Mouse (Mus musculus): ENCODE data around the gene Hsd17b12.
A peak's percentile ranks its signal among the peaks of the same experiment; 100 is the strongest.

The Hsd17b12 gene

DNA sequence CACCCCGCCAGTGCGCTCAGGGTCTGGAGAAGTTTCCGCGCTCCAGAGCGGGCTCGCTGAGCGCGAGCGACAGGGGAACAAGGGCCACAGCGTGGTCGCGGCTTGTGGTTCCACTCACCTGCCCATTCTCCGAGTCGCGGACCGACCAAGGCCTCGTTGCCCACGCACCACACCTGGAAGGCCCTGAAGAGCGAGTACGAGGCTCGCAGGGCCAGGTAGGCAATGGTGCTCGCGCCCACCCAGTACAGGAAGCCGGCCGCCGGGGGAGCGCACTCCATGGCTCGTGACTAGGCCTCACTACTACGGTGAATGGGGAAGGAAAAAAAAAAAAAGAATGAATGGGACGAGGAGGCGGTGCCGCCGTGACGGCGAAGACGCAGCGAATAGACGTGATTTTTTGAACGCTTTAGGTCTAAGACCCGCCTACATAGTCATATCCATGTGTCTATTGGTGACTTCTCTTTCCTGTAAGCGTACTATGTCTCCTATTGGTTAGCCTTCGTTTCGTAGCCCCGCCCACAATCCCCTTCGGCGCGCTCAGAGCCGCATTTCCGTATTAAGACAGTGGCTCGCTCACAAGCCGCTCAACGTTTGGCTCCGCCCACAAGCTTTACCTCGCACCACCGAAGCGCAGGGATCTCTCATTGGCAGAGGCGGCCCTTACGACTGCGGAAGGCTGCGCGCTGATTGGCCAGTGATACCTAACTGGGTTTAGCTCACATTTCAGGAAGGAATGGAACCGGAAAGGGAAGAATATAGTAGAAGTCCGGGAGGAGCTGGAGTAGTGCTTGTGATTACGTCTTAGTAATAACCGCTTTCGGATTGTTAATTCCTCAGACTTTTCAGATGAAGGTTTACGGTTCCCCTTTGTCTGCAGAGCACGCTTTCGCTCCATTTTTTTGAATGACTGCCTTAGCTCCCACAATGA is at the start of gene Hsd17b12:
Gene Hsd17b12 (minus strand): TSS at position 373 of the 928 bp plus-strand sequence.
- DNase-seq (ENCODE audit: low spot score in 2 of 2): peak; percentile 100

DNA sequence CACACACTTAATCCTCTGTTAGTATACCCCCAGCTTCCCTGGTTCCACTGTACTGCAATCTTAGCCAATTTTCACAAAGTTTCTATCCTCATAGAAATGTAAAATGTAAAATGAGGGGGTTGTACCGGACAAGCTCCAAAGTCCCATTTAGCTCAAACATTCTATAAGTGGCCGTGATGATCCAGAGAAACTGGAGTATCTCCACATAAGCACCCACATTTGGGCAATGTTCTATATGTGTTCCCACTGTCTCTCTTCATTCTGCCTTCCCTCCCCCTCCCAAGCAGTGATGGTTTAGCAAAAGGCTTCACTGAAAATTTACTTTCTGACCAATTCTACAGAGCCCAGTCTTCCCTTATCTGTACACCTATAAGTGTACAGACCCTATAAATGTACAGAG is 27.1 kb upstream of the Hsd17b12 start:
- DNase-seq (ENCODE audit: low spot score in 2 of 2): no peak

DNA sequence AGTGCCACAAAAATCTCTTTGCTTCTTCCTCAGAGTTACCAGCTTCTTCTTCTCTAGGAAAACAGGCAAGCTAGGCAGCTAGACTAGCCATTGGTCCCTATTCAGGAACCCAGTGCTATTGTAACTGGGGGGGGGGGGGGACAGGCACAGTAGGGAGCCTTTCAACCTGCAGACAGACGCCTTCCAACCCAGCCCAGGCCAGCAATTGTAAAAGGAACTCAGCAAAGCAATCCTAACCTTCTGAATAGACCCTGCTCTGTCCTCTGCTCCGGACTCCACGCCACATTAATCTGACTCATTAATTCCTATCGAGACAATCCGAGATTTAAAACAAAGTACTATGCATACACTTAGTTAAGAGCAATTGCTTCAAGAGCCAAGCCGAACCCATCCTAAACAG is 26.4 kb upstream of the Hsd17b12 start:
- DNase-seq (ENCODE audit: low spot score in 2 of 2): no peak

DNA sequence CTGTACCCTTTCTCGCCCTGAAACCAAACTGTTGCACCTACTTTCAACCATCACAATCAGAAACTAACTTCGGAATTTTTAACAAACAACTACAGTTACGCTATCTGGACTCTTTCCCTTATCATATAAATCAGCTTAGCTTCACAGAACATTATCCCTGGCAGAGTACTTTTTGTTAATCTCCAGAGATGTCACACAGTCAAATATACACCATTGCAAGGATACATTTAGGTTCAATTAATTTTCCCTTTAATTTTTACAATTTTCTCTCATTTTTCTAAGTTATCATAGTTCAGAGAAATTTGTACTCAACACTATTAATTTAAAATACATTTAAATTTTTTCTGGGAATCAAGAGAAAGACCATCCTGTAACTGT is 21.3 kb upstream of the Hsd17b12 start:
- no peak for DNase-seq (ENCODE audit: low spot score in 2 of 2)

DNA sequence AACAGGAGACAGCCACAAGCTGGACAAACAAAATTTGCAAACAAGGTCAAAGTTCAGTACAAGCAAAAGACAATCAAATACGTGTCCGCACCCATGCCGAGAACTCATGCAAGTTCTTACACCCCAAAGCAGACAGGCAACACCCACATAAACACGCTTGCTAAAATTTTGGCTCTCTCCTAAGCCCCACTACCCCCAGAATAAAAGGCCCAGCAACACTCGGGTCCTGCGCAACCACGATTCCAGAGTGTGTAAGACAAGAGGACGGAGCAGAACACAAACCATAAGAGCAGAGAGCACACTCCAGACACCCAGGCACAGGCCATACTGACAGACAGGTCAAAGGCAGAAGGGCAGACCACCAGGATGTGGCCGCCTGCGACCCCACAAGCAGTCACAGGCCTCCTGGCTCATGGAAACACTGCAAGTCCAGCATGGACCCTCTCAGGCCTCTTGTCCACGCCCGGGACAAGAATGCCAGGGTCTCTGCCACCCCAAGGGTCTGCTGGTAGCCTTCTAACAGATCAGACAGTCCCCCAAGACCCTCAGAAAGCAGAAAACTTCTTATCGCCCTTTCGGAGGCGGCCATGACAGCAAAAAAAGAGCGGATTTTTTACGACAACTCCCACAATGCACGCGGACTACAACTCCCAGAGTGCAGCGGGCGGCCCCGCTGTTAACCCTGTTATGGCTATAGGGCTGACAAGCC is 20.7 kb upstream of the Hsd17b12 start:
- peak; percentile 92 for DNase-seq (ENCODE audit: low spot score in 2 of 2)

DNA sequence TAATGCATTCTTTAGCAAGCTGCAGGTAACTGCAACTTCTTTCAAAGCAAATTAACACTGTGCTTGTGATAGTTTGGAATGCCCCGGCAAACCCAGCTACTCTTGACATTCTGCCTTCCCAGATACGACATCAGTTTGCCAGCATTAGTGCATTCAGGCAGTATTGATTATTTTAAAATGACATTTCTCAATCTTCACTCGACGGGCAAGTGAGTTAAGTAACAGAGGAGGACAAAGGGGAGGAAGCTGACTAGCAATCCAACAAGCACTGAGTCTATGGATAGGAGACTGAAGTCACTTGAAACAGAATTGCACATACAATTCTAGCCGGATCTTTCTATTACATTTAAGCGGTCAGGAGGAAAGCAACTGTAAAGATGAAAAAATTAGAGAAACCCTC is 19.5 kb upstream of the Hsd17b12 start:
- DNase-seq (ENCODE audit: low spot score in 2 of 2): no peak

DNA sequence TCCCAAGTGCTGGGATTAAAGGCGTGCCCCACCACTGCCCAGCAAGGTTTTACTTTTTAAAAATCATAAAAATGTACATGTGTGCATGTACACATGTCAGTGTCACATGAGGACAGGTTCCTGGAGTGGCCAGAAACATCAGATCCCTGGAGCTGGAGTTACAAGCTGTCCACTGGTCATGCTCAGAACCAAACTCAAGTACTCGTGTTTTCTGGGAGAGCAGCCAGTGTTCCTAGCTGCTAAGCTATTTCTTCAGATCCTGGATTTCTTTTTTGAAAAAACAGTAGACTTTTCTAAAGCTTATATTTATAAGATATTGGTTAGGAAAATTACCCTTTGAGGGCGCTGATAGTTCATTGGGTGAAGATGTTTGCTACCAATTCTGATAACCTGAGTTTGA is 18.6 kb upstream of the Hsd17b12 start:
- DNase-seq (ENCODE audit: low spot score in 2 of 2): no peak

DNA sequence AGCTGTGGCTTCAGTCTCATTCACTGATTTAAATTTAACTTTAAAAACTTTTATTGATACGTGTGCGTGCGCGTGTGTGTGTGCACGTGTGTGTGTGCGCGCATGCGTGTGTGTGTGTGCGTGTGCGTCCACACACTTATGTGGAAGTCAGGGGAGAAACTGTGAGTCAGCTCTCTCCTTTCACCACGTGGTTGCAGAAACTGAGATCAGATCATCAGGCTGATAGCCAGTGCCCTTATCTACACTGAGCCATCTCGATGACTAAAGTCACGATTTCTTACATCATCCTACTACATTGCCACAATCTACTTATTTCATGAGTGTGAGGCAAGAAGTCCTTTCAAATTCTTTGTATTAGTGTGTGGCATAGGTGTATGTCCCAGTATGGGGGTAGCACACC is 15.8 kb upstream of the Hsd17b12 start:
- DNase-seq (ENCODE audit: low spot score in 2 of 2): no peak

DNA sequence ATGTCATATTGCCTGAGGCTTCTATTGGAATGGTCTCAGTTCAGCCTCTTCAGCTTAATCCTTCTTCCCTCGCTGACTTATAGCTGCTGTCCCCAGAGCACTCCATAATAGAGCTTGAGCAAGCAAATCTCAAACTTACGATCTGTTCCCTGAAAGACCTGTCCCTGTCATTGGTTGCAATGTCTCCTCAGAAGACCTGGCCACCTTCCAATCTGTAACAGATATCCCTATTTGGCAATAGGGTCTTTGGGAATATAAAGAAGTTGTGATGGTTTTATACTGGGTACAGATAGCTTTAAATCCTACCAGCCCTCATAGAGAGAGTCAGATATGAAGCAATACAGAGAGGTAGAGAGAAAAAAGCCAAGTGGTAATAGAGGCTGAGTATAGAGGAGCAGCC is 5.4 kb upstream of the Hsd17b12 start:
- no peak for DNase-seq (ENCODE audit: low spot score in 2 of 2)

DNA sequence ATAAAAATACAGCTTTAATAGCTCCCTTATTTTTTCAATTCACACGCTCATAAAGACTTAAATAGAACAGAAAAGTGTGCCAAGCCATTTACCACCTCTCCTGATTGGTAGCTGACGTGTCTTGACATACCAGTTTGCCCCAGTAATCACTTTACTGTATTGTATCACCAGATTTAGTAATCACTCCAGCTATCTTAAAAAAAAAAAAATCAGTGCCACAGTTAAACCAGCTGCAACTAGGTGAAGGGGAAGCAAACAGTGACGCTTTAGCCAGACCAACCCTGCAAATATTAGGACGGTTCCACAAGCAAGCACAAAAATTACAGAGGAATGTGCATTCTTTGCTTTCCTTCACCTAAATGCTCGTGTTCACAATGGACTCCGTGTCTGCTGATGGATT is 4.4 kb upstream of the Hsd17b12 start:
- DNase-seq (ENCODE audit: low spot score in 2 of 2): no peak

DNA sequence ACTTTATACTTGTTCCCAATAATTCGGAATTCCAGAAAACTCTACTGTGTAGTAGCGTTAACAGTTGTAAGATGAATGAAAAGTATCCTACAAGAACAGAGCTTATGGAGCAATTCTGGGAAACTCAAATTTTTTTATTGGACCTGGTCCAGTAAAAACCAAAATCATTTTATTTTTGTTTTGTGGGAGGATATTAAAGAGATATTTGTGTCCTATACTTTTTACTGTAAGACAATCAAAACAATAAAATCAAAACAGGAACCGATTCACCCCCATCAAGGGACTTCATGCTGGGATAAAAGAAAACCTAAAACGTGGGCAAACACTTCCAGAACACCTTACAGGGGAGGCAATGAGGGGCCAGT is 738 bp upstream of the Hsd17b12 start:
- no peak for DNase-seq (ENCODE audit: low spot score in 2 of 2)

DNA sequence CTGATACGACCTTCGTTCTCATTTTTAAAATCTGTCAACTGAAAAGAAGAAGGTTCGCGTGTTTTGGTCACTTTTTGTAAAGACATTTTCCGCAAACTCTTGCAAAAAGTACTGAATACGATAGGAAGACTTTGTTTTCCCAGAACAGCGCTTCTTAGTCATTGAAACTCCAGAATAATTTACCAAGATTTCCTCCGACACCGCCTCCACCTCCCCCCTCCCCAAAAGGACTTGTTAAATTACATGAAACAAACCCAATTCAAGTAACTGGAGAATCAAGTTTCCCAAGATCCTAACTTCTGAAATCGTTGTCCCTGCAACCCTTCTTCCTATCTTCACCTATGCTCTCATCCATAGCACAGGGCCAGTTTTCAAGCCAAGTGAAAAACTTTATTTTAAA is 713 bp downstream of the Hsd17b12 start:
- no peak for DNase-seq (ENCODE audit: low spot score in 2 of 2)

DNA sequence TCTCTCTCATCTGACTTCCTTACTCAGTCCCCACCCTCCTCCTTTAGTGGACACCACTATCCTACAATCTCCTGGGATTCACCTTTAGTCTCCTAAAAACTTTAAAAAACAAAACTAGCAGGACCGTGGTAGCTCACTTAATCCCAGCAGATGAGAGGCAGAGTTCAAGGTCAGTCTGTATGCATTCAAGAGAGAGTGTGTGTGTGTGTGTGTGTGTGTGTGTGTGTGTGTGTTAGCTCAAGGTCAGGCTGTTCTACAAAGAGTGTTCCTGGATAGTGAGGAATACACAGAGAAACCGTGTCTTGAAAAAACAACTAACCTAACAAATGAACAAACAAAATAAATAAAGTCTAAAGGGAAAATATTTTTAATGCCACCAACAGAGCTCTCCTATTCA is 12.6 kb downstream of the Hsd17b12 start:
- DNase-seq (ENCODE audit: low spot score in 2 of 2): no peak

DNA sequence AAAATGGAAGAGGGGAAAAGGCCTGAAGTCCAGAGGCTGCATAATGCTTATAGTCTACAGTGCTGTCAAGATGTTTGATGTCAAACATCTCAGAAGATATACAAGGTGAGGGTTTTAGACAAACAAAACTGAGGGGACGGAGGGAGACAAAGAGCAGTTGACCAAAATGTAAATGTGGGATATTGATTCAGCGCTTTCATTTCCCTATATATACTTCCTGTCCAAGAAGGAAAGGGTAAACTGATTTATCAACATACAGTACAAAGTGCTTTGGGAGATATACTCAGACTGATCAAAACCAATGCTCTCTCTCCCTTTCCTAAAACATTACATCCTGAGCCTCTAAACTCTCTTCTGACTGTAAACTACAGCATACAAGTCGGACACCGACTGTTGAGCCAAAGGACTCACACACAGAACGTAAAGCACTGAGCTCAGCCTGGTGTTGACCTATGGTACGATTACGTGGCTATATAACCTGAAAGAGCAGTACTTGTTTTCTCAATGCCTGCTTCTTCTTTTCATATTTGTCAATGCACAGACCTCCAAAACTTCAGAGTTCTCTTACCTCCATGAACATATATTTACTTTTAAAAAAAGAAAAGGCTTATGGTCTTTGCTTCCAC is 13.1 kb downstream of the Hsd17b12 start:
- DNase-seq (ENCODE audit: low spot score in 2 of 2): no peak

DNA sequence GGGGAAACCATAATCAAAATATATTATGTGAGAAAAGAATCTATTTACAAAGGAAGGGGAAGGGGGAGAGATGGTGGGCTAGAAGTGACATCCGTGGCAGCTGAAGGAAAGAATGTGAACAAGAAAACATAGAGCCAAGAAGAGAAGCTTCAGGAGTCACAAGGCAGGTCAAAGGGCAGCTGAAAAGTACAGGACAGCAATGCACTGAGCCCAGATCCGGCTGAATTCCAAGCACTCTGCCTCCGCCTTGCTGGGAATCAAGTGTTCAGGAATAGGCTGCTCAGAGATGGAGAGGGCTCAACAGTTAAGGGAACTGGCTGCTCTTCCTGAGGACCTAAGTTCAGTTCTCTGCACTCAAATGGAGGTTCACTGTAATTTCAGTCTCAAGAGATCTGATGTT is 16.5 kb downstream of the Hsd17b12 start:
- no peak for DNase-seq (ENCODE audit: low spot score in 2 of 2)

DNA sequence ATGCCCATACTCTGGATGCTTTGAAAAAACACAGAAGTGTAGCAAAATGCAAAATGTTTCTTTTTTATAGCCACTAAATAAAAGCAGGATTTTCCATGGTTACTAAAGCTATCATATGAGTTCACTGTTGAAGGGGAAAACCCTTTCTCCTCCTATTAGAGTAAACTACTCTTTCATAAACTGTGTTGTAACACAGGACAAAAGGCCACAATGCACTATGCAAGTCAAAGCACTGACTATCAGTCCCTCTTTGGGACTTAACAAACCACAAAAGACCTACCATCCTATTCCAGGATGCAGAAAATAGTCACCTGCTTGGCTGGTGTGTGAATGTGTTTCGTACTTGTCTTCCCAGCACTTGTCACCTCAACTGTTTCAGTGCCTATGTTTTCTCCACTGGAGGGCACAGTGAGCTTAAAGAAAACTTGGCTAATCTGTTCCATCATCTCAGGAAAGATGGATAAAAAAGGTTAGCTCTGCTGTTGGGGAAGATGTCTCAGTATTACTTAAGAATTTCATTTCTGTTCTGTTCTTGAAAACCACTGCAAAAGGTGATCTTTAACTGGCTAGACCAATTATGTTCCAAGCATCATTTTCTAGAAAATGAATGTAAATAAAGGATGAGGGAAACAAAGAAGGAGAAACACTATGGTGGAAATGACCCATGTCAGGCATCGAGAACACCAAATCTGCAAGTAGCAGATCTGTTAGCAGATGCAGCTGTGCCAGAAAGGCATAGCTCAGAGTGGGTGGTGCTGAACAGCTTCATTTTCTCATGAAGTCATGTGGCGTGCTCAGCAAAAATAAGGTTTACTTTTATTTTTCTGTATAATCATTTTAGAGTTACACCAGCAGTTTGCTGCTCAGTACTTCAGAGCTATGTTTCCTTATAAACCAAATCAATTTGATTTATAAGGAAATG is 19.0 kb downstream of the Hsd17b12 start:
- no peak for DNase-seq (ENCODE audit: low spot score in 2 of 2)

DNA sequence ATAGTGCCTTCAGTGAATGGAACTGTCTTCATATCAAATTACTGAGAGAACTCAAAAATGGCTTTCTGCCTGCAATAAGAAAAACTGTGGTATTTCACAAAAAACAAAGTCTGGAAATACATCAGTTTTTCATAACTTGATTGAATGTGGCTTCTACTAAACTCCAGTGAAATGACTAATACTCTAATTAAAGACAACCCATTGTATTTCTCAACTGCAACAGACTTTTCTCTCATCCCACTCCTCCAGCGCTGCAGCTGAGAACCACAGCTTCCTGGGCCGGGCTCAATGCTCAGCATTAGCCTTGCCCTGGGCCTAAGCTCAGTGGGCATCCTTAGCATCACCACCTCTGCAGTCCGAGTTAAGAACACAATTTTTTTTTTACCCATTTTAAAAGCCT is 20.9 kb downstream of the Hsd17b12 start:
- DNase-seq (ENCODE audit: low spot score in 2 of 2): no peak

DNA sequence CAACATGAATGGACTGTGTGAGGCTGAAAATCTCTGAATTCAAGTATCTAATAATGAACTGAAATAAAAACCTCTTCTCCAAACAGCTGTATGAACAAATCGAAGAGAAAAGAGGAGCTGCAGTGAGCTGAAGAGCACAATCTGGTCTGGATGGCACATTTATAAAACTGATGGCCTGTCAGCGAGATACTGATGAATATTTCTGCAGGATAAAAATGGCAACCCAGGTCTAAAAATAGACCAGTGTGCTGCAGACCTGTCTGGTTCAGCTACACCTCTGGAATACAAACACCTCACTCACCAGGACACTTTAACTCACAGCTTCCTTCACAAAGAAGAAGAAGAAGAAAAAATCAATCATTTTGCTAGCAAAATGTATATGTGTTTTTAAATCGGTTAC is 29.3 kb downstream of the Hsd17b12 start:
- DNase-seq (ENCODE audit: low spot score in 2 of 2): no peak

DNA sequence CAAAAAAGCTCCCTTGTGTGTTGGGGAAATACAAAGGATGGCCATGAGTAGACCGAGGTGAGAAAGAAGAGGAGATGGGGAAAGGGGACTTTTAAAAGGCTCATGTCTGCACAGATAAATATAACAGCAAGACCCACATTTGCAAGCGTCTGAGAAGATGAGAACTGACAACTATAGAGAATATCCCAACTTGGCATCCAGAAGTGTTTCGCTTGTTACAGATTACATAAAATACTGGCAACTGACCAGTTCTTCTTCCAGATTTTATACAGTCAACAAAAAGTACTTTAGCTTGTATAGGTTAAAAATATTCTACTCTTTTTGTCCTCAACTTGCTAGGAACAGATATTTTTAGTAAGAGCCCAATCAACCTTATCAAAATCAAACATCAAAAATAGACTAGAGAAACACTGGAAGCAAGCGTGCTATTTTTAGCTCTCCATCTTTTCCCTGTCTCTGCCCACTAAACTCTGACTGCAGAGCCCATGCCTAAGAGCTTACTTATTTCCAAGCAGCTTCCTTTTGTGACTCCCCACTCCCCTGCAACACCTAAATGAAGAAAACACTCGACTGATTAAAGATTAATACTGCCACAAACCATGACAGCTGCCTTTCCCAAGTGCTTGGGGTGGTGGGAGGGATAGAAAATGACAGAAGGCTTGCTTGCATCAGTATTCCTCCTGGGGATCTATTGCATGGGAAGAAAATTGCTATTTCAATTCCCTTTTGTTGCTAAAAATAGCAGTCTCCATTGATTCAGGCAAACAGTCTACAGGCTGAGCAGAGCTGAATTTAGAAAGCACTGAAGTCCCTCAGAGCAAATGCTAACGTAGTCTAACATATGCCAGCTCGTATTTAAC is 35.4 kb downstream of the Hsd17b12 start:
- DNase-seq (ENCODE audit: low spot score in 2 of 2): peak; percentile 29 to 47

DNA sequence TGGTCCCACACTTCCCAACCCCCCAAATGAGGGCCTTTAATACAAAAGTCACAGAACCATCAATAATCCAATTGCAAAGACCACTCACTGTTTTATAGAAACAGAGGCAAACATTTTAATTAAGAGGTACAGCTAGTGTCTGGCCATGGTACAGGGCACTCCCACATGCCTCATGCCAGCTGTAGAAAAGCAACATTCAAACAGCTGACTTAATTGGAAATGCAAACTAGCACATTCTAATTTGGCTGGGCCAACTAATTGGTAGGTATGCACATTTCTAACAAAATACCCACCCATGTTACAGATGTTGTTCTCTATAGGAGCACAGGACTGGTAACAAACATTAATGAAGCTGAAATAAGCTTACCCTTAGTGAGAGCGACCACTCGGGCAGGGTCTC is 54.0 kb downstream of the Hsd17b12 start:
- no peak for DNase-seq (ENCODE audit: low spot score in 2 of 2)

DNA sequence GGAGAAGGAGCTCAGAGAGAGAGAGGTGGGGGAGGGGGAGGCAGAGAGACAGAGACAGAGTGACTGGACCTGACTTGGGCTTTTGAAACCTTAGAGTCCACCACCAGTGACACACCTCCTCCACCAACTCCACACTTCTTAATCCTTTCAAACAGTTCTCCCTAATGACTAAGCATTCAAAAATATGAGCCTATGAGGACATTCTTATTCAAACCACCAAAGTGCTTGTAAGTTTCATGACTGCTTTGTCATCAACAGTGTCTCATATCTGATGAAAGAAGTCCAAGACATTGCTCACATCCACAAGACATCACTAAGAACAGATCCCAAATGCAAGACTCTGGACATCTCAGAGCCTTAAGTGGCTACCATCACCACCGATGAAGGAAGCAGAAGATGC is 67.9 kb downstream of the Hsd17b12 start:
- DNase-seq (ENCODE audit: low spot score in 2 of 2): no peak

All from right cerebral cortex, postnatal 10 days (tissue).